18 mouse cellular contexts compared by ENCODE assay signal in the genomic region with DNA sequence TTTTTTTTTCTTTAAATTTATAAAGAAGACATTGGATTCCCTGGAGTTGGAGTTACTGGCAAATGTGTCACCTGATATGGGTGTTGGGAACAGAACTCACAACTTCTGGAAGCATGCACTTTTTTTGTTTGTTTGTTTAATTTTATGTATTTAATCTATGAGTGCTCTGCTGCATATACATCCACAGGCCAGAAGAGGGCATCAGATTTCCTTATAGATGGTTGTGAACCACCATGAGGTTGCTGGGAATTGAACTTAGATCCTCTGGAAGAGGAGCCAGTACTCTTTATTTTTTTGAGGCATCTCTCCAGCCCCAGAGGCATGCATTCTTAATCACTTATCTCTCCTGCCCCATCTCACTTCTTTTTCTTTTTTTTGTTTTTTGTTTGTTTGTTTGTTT. TPM values are rescaled to one million over a fixed set of nuclear protein-coding genes. Genes with fewer than 3 reads are reported as not detected.
DNase-seq lines count a peak whose midpoint lies in the region; ATAC-seq and TF ChIP-seq lines count a peak whose summit lies in the region.
"Had no signal": no experiment of that assay in that cellular context is flagged by ENCODE, and none has a peak within 500 bp of the region (broad histone marks: within the 10 kb centered on the region; RNA-seq: fewer than 3 reads in every experiment).

No protein-coding gene starts in this region.

- peak; percentile 25 for DNase-seq in embryo, embryonic 10.5 days (ENCODE audit: low spot score)
- no peak for DNase-seq in embryo, embryonic 10 days (ENCODE audit: low spot score)
- no peak for DNase-seq in layer of hippocampus, adult 2 months (ENCODE audit: low spot score in 2 of 2)
- DNase-seq in layer of hippocampus, adult 9-11 months, result no peak
- DNase-seq in 3T3-L1 (ENCODE audit: low read depth, low spot score) (peak; percentile 57), Patski (ENCODE audit: low read depth, low spot score) (no peak)
- no peak for DNase-seq in cerebellum, adult 2 months
- DNase-seq in spleen, postnatal 10 days (ENCODE audit: low spot score in 2 of 2), result no peak
- DNase-seq: adrenal gland, postnatal 25 days; cerebellum, adult 8-10 months; heart, postnatal 4 days; thymus, postnatal 4 days had no signal

- CTCF ChIA-PET in Patski (lab: Charles Lee), result interaction anchor here (1.1 to 2.9 kb wide), 2 partner anchors 14 to 235 kb away, joined by 4 to 7 read pairs; no protein-coding TSS in a partner anchor

- no peak for ATAC-seq in Patski
- ATAC-seq: activated CD4-positive, CD25-positive, alpha-beta regulatory T cell, adult 4 months; forebrain, embryonic 13.5 days; liver, embryonic 12.5 days had no signal

- TF ChIP-seq POLR2A in cerebellum, adult 2 months (IDR thresholded peaks at IDR 0.05; ENCODE audit: borderline replicate concordance, insufficient read depth, low read length), result no peak

- in situ Hi-C loops in Patski (cut with MboI; ENCODE audit: low pct_unique_long_range_greater_than_20kb), result no loop called here

- POLR2A ChIA-PET in Patski (lab: Charles Lee), result no interaction called here

- H3K27ac ChIP-seq in layer of hippocampus, adult 2 months, result no peak overlapping the region
- no peak overlapping the region for H3K27ac ChIP-seq in cerebellum, adult 2 months (ENCODE audit: insufficient read depth, low read length)
- H3K27ac ChIP-seq: forebrain, embryonic 13.5 days; heart, embryonic 13.5 days; limb, embryonic 10.5 days; liver, embryonic 12.5 days; neural tube, embryonic 13.5 days had no signal

- H3K4me3 ChIP-seq in layer of hippocampus, adult 2 months, result no peak overlapping the region
- H3K4me3 ChIP-seq in cerebellum, adult 2 months (replicated peaks; ENCODE audit: insufficient read depth, low read depth, low read length), result no peak overlapping the region
- H3K4me3 ChIP-seq: forebrain, embryonic 13.5 days; heart, embryonic 13.5 days; limb, embryonic 10.5 days; liver, embryonic 12.5 days; neural tube, embryonic 13.5 days had no signal

- TF ChIP-seq CTCF in layer of hippocampus, adult 2 months (conservative IDR thresholded peaks at IDR 0.05), result peak; percentile 54
- peak; percentile 56 for TF ChIP-seq CTCF in Patski (IDR thresholded peaks at IDR 0.05)
- no peak for TF ChIP-seq CTCF in cerebellum, adult 2 months (IDR thresholded peaks at IDR 0.05; ENCODE audit: borderline replicate concordance, insufficient read depth, low read depth, low read length)

- no peaks in the 10 kb centered on the region; the same call in 1 of the 2 replicates for H3K4me1 ChIP-seq in cerebellum, adult 2 months (ENCODE audit: control insufficient read depth, insufficient read depth, low read length)

- no peaks in the 10 kb centered on the region for H3K27me3 ChIP-seq in Patski
- H3K27me3 ChIP-seq in cerebellum, adult 2 months (ENCODE audit: control insufficient read depth, insufficient read depth, low read length), result no peaks in the 10 kb centered on the region
- H3K27me3 ChIP-seq: forebrain, embryonic 13.5 days; heart, embryonic 13.5 days; liver, embryonic 12.5 days; neural tube, embryonic 13.5 days had no signal

RNA-seq across cellular contexts. Expression of a gene that starts 4.9 kb away (rescaled TPM):
- total RNA-seq in layer of hippocampus, adult 2 months (2021), result 1 to 10 TPM; 2.3 to 2.5 TPM
- polyA plus RNA-seq in Patski (2021), result 7.9 TPM
- polyA plus RNA-seq in cerebellum, adult 2 months (2012; rRNA removed), result 6.4 and 7.4 TPM in 2 replicates

RNA-seq across cellular contexts. Expression of a gene that starts 5.1 kb away (rescaled TPM):
- total RNA-seq in layer of hippocampus, adult 2 months (2021), result 10 to 100 TPM; 16.6 to 20.7 TPM
- 66.7 TPM for polyA plus RNA-seq in Patski (2021)
- 14.3 and 14.8 TPM in 2 replicates for polyA plus RNA-seq in cerebellum, adult 2 months (2012; rRNA removed)

RNA-seq across cellular contexts. Expression of a gene that starts 59.1 kb away (rescaled TPM):
- total RNA-seq in layer of hippocampus, adult 2 months (2021), result 100 to 1,000 TPM; 730 to 767 TPM
- polyA plus RNA-seq in Patski (2021), result 47.7 TPM
- 446 and 457 TPM in 2 replicates for polyA plus RNA-seq in cerebellum, adult 2 months (2012; rRNA removed)

Comparison
In these comparisons a context has a peak if more than half of its experiments do, and no peak if none do; other contexts are left out.
1. DNase-seq: peak in embryo, embryonic 10.5 days (single experiment) and 3T3-L1 (single experiment); none in embryo, embryonic 10 days (single experiment), layer of hippocampus, adult 2 months (0 of 2), layer of hippocampus, adult 9-11 months (single experiment), Patski (single experiment), cerebellum, adult 2 months (0 of 2) and spleen, postnatal 10 days (0 of 2).